Mouse (Mus musculus): Measurements from ENCODE around the gene Nrl.

DNA sequence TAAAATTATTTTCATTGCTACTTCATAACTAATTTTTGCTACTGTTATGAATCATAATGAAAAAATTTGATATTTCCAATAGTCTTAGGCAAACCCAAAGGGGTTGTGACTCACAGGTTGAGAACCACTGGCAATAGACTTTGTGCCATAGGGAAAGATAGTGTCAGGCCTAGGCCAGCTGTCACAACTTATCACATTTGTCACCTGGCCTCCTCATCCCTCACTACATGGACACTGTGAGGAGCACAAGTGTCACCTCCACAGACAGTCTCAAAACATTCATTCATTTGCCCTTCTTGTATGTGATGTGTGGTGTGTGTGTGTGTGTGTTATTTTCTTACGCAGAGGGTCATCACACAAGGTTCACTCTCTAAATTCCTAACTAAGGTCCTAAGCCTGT lies 47.4 kb downstream of the Nrl start:
- TF ChIP-seq CTCF (conservative IDR thresholded peaks at IDR 0.05; ENCODE audit: low read length) (no peak), NANOG (IDR thresholded peaks at IDR 0.05; ENCODE audit: borderline replicate concordance, low read length) (no peak)

Data from E14TG2a.4 (cell line).